Mouse (Mus musculus): ENCODE data around the gene Pomgnt1.

Pomgnt1 gene

DNA sequence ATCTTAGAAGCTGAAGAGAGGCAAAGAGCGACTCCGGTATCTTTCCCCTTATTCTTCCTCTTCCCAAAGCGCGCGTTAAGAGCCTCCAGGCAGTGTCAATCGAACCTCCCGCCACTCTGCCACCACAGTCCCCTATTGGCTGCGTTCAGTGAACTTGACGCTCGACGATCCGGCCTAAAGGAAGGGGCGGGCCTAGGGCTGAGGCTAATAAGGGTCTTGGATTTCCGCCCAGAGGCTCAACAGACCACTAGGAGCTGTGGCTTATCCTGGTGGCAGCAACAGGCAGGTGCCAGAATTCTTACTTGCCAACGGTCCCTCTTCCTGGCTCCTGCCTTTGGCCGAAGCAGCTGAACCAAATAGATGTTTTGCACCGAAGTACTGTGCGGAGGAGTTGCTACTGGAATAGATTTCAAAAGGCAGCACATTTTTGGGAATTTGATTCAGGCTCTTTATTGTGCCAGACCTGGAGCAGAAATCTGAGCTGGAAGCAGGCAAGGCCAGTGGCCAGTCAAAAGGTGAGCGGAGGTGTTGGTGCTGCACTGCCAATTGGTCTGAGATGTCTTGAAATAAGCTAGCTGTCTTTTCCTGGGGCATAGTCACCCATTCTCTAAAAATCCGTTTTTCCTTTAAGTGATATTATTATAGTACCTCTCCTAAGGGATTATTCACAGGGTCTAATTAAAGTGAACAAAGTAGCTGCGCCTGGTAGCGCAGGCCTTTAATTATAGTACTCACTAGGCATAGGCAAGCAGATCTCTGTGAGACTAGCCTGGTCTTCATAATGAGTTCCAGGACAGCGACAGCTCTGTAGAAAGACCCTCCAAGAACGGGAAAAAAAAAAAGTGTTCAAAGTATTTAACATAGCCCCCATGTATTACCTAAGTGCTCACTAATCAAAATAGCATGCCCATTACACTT is at the start of gene Pomgnt1, which contains the start of gene Rad54l:
TSS of gene Pomgnt1 (plus strand) at position 239 of the 918 bp plus-strand sequence.
TSS of gene Rad54l (minus strand) at position 89 of the 918 bp plus-strand sequence.
- DNase-seq (ENCODE audit: low spot score in 2 of 2) = peak; percentile 72 to 75

DNA sequence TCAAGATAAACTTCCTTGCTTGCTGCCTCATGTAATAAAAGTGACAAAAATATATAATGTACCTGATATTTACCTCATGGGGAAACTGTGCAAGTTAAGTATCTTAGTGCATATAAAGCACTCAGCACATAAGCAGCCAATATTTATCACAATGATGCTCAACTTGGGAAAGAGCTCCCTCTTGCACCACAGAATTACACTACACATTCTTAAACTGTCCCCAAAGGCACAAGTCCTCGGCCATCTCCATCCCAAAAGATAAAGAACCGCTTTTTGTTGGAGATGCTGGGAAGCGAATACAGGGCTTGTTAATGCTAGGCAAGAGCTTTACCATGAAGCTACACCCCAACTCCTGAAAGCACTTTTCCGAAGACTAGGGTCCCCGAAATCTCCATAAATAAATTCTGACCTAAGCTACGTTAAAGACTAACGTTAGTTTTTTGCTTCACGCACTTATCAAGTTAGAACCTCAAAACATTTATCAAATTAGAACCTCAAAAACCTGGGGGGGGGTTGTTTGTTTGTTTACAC is 49.4 kb upstream of the Pomgnt1 start:
- DNase-seq (ENCODE audit: low spot score in 2 of 2) = no peak

DNA sequence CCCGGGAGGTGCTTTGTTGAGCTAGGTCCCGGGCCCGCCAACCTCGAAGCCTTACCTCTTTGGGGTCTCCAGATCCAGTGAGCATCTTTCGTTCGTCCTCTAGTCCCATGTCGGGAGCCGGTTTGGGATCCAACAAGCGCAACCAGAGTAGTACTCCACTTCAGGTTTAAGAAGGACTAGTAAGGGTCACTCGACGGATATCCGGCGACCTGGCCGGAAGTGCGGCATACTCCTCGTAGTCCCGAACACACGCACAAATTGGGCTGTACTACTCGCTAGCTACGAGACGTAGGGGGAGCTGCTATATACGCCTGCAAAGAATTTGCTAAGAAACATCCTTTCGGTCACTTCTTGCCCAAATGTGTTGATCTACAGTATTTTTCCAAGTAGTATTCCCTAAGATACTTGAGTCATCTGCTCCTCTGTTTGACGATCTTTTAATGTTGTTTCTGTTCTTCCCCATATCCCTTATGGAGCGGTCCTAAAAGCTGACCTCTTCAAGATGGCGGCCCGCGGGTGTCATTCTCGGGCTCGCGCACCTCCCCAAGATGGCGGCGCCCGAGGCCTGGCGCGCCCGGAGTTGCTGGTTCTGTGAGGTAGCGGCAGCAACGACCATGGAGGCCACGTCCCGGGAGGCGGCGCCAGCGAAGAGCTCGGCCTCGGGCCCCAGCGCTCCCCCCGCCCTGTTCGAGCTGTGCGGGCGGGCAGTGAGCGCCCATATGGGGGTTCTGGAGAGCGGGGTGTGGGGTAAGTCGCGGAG is 48.6 kb upstream of the Pomgnt1 start, which contains the start of the genes Uqcrh and Lrrc41:
TSS of gene Uqcrh (minus strand) at position 211 of the 760 bp plus-strand sequence.
TSS of gene Lrrc41 (plus strand) at position 409 of the 760 bp plus-strand sequence.
- DNase-seq (ENCODE audit: low spot score in 2 of 2) = peak; percentile 93 to 97

DNA sequence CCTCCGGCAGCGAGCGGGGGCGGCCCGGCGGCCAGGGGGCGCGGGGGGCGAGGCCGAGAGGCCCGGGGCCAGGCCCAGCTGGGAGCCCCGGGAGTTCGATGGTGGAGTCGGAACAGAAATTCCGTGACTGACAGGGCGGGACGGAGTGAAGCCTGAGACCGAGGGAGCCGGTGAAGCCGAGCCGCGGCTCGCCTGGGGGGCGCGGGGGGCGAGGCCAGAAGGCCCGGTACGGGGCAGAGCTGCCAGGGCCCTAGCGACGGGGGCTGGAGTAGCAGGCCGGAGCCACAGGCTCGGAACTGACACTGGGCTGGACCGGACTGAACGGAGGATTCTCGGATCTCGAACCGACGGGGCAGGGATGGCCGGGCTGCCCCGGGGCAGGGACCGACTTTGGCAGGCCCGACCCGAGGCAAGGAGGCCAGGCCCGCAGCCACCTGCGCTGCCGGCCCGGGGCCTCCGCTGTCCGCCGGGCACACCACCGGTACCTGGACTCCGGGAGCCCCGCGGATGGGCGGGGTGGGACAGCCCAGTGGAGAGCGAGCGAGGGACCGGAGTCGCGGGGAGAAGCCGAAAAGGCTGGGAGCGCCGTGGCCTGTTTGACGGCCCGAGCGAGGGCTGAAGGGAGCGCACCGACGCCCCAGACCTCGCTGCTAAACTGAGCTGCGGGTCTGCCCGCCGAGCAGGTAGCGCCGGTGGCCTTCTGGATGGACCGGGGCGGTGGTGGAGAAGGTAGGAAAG is 47.8 kb upstream of the Pomgnt1 start:
- DNase-seq (ENCODE audit: low spot score in 2 of 2) = peak; percentile 59 to 60

DNA sequence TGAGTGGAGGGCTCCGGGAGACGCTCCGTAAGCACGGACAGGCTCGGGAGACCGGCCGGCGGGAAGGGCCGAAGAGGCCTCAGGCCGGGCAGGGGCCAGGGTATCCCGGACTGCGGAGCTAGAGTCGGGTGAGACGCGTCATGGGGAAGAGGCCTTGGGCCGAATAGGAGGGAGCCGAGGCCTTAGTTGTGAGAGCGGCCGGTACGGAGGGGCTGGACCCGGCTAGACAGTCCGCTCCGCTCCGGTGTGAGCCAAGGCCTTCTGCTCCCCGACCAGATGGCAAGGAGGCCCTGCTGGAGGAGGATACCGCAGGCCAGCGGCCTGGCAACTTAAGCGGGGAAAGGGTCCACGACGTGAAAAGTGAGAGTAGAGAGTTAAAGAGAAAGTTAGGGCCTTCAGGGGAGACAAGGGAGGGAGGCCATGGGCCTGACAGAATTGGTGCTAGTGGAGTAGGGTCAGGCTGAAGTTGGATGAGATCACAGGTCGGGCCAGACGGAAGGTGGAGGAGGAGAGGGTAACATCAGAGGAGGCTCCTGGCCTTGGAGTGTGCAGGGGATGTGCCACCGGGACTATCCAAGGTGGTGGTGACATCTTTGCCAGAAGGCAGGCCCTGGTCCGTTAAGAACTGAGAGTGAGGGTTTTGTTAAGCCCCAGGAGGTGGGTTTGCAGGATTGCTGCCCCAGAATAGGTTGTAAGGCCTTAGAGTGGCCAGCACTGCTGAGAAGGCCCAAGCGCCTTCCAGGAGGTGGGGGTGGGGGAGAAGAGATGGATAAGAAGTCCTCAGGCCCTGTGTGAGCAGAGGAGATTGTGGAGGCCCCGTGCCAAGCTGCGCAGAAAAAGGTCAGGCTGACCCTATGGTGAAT is 47.0 kb upstream of the Pomgnt1 start:
- DNase-seq (ENCODE audit: low spot score in 2 of 2) = peak in 1 of 2 experiments; percentile 40

DNA sequence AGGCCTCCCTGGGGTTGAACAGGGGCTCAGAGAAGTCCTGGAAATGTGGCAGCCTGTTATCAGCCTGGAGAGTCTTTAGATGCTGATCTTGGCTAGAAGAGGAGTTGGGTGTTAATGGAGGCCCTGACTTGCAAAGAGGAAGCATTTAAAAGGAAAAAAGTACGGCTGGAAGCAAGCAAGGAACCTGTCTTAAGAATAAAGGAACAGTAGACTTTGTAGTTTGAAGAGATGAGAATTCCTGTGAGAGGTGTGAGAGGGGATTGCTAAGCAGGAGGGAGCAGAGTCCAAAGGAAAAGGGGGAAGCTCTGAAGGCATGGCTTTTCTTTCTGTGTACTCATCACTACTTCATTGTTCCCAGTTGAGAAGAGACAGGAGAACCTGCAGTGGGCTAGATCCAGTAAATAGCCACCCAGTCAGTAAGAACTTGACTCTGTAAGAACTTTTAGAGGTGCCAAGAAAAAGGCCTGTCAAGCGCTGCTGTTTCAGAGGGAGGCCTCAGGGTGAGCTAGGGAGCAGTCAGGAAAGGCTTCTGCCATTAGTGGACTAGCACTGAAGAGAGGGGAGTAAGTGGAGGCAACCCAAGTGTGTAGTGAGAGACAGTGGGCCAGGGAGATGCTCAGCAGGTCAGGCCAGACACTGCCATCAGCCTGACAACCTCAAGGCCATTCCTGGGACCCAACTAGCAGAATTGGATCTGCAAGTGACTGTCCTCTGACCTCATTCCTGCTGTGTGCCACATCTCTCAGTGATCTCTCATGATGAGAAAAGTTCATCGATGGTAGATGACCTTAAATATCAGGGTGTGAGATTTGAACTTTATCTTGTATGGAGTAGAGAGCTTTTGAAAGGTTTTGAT is 46.2 kb upstream of the Pomgnt1 start:
- DNase-seq (ENCODE audit: low spot score in 2 of 2) = no peak

DNA sequence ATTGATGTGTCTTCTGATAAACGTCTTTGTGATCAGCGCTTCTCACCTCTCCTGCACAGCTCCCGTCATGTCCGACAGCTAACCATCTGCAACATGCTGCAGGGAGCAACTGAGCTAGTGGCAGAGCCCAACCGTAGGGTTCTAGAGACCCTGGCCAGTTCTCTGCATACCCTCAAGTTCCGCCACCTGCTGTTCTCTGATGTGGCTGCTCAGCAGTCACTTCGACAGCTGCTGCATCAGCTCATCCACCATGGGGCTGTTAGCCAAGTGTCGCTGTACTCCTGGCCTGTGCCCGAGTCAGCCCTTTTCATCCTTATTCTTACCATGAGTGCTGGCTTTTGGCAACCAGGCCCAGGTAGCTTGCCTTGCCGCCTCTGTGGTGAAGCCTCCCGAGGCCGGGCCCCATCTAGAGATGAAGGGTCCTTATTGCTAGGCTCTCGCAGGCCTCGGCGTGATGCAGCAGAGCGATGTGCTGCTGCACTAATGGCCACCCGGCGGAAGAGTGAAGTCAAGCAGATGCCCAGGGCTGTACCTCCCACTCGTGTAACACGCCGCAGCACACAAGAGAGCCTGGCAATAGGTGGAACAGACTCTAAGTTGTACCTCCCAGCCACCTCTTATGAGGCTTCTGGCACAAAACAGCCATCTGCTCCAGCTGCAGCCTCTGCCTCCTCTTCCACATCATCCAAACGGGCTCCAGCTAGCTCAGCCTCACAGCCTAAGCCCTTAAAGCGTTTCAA is 35.0 kb upstream of the Pomgnt1 start:
- DNase-seq (ENCODE audit: low spot score in 2 of 2) = peak in 1 of 2 experiments; percentile 23

DNA sequence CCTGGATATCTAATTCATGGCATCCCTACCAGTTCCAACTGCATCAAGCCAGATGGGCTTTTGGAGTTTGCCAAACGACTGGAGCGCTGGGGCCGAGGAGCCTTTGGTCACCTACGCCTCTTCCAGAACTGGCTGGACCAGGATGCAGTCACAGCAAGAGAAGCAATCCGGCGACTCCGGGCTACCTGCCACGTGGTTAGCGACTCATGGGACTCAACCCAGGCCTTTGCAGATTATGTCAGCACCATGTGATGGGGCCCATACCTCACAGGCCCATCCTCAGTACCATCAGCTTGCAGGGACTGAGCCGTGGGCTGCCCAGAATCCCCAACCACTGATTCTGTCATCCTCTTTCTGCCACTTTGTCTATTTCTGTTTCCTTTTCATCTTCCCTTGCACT is 27.3 kb upstream of the Pomgnt1 start:
- no peak for DNase-seq (ENCODE audit: low spot score in 2 of 2)

GRCm38 (mm10) chr4:116097211-116097610 is 26.4 kb upstream of the Pomgnt1 start:
- no peak for DNase-seq (ENCODE audit: low spot score in 2 of 2)

DNA sequence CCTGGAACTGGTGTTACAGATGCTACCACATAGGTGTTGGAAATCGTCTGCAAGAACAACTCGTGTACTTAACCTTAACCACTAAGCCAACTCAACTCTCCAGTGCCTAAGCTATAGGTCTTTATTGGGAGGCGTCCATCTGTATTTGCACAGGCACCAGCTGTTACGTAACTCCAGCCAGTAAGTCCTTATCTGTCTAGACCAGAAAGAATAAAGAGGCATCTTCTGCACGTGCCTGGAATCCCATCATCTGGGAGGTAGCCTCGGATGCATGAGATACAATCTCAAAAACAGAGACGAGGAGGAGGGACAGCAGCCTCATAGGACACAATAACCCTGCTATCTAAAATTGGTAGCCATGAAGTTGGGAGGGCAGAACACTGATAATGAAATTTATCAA is 22.7 kb upstream of the Pomgnt1 start:
- DNase-seq (ENCODE audit: low spot score in 2 of 2) = no peak

GRCm38 (mm10) chr4:116105278-116105677 is 18.4 kb upstream of the Pomgnt1 start:
- DNase-seq (ENCODE audit: low spot score in 2 of 2) = peak in 1 of 2 experiments; percentile 41

GRCm38 (mm10) chr4:116110695-116111094 is 12.9 kb upstream of the Pomgnt1 start:
- no peak for DNase-seq (ENCODE audit: low spot score in 2 of 2)

GRCm38 (mm10) chr4:116111486-116111885 is 12.2 kb upstream of the Pomgnt1 start:
- DNase-seq (ENCODE audit: low spot score in 2 of 2) = no peak

DNA sequence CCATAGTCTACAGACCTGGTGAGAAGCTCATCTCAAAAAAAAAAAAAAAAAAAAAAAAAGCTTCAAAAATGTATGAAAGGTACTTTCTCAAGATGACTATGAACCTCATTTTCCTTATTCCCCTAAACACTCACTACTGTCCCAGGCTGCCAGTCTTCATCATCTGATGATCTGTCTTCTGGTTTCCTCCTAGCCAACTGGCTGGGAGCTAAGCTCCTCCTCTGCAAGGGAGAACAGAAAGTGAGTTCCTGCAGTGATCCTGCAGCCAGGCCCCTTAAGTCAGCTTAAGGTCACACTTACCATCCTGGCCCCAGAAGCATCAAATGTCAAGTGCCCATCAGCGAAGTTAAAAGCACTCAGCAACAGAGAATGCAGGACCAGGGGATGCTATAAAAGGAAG is 878 bp upstream of the Pomgnt1 start:
- no peak for DNase-seq (ENCODE audit: low spot score in 2 of 2)

- DNase-seq (ENCODE audit: low spot score in 2 of 2) = no peak
Measured at GRCm38 (mm10) chr4:116125803-116126386, 2.3 kb downstream of the Pomgnt1 start.

DNA sequence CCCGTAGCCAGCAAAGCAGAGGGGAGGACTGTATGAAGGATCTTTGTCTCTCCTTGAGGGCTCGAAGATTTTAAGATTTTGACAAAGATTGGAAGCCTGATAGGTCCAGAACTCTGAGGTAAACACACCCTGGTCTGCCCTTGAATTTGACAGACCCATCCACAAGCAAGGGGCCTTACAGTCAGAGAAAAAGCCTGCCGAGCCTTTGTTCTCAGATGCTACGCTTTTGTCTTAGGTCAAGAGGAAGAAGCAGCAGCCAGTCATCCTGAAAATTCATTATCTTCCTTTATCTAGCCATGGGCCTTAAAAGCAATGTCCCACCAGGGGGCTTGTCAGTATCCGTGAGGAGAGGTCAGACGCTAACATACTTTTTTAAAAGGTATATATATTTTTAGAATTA is 4.3 kb downstream of the Pomgnt1 start:
- no peak for DNase-seq (ENCODE audit: low spot score in 2 of 2)

DNA sequence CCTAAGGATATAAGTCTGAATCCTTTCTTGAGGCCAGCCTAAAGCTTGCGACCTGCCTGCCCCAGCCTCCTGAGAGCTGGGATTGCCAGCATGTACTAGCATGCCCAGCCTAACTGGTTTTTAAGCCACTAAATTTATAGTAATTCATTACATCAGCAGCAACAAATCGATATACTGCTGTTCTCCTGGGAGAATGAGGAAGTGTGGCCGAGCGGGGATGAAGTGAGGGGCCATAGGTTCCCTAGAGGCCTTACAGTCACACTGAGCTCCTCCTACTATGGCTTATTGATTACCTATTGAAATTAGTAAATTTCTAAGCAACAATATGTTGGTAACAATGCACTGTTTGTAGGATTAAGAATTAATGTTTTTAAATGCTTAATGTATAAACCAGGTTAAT is 9.5 kb downstream of the Pomgnt1 start:
- DNase-seq (ENCODE audit: low spot score in 2 of 2) = no peak

DNA sequence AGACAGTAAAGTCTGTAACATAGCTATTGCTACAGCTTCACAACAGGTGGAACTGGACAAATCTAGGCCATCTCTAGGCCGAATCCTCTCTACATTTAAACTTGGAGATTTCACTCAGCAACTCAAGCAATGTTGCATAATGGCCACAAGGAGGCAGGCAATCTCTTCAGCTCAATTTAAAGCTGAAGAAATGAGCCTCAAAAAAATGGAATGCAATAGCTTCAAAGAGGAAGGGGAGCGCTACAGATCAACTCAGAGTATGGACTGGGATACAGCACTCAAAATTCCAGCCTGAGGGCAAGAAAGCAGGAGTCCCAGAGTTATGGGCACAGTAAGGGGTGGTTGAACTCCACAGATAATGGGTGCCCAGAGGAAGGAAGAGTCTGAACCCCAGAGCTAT is 11.3 kb downstream of the Pomgnt1 start:
- DNase-seq (ENCODE audit: low spot score in 2 of 2) = no peak
